Mouse (Mus musculus) lung, adult 2 months (tissue): ENCODE measurements around the gene Tgfbr3l. TPM values are rescaled to one million over a fixed set of nuclear protein-coding genes. Genes with fewer than 3 reads are reported as not detected.
A peak's percentile ranks its signal among the peaks of the same experiment; 100 is the strongest.

ENCODE experiments used
- DNase-seq: peaks from one replicate; pipeline ENCODE4 v3.0.0; 2022
- H3K4me1 ChIP-seq: fragments of 200-500 bp; 2 replicates; pipeline ENCODE4 v1.6.1; 2011; ENCODE audit warnings: low read length; ENCODE audit not compliant: control insufficient read depth, insufficient read depth
- H3K4me3 ChIP-seq: fragments of 200-500 bp; replicated peaks from 2 replicates; pipeline ENCODE3; 2011; ENCODE audit warnings: low read depth, mild to moderate bottlenecking, control low read depth, low read length; ENCODE audit errors: extremely low read depth
- CTCF ChIP-seq: fragments of 200-500 bp; IDR thresholded peaks from 2 replicates; pipeline ENCODE4 v1.5.1; 2011; ENCODE audit warnings: mild to moderate bottlenecking, low read length, control low read depth; ENCODE audit not compliant: insufficient read depth
- POLR2A ChIP-seq: fragments of 200-500 bp; IDR thresholded peaks from 2 replicates; pipeline ENCODE4 v1.6.1; 2011; ENCODE audit warnings: low read depth, mild to moderate bottlenecking, control low read depth, low read length, borderline replicate concordance; ENCODE audit errors: extremely low read depth
- WGBS: fragments of 180-500 bp; shearing (Covaris S2); methylation state at CpG from one replicate; pipeline ENCODE4 v1.1.7; 2018; 5-methylcytosine and 5-hydroxymethylcytosine counted together
- polyA plus RNA-seq: library from polyadenylated mRNA; depleted of rRNA; stranded (reverse); fragments of >200 nt; gene quantifications from 2 replicates; pipeline ENCODE4 v1.2.3, GENCODE M21; 2012

Tgfbr3l gene
- polyA plus RNA-seq, 1 experiment, result 56.3 TPM

DNA sequence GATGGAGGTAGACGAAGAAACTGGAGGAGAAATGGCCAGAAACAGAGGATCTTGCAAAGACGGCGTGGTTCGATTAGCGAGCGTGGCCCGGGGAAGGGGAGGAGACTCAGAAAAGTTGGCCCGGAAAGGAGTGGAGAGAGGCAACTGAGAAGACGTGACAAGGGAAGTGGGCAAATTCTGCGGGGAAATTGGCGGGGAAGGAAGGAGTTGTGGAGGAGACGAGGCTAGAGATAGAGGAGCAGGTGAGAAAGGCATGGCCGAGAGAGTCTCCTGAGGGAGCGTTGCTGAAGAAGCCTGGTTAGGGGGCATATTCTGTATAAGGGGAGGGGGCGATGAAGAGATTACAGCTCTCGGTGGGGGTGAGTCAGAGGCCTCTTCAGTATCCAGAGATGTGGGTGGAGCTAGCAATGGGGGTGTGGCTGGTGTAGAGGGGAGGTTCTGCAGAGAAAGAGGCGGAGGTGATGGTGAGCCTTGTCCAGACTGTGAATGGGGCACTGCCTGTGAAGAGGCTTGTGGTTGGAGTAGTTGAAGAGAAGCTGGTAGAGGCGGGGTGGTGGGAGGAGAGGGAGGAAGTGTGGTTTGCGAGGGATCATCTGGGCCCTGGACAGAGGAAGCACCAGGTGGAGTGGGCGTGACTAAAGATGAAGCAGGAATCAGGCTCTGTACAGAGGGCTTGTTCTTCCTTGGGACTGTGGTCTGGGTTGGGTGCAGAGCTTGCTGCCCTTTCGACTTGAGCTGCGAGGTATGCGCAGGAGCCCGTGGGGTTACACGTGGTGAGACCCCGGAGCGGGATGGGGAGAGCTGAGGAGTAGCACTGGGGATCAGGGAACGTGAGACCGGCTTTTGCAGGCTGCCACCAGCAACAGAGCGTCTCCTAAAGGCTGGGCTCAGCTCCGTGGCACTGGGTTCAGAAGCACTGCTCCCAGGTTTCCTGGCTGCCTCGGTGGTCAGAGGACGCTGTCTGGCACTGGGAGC, 33.7 kb upstream of the Tgfbr3l start:
- 6% methylated on average over 33 of the region's 33 CpGs for WGBS
- Histone ChIP-seq H3K4me1 (peaks cover 4% of the 10 kb centered on the region), H3K4me3 (peak overlapping the region; percentile 47)
- DNase-seq, result peak; percentile 75
- no peak for TF ChIP-seq CTCF
- no peak for TF ChIP-seq POLR2A

DNA sequence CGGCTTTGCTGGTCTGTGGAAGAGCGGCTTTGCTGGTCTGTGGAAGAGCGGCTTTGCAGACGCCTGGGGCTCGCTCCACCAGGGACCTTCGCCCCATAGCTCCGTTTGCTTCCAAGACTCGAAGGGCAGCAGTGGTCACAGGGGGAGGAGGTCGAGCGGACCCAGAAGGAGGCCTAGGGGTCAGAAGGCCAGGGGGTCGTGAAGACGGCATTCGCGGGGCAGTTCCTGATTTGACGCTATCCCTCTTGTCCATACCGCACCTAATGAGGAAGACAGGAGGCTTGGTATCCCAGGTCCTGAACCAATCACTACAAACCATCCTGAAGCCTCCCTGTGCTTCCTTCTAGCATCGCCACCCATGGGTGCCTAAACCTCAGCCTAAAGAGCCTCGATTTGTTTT, 31.7 kb upstream of the Tgfbr3l start:
- TF ChIP-seq POLR2A (no peak), CTCF (no peak)

DNA sequence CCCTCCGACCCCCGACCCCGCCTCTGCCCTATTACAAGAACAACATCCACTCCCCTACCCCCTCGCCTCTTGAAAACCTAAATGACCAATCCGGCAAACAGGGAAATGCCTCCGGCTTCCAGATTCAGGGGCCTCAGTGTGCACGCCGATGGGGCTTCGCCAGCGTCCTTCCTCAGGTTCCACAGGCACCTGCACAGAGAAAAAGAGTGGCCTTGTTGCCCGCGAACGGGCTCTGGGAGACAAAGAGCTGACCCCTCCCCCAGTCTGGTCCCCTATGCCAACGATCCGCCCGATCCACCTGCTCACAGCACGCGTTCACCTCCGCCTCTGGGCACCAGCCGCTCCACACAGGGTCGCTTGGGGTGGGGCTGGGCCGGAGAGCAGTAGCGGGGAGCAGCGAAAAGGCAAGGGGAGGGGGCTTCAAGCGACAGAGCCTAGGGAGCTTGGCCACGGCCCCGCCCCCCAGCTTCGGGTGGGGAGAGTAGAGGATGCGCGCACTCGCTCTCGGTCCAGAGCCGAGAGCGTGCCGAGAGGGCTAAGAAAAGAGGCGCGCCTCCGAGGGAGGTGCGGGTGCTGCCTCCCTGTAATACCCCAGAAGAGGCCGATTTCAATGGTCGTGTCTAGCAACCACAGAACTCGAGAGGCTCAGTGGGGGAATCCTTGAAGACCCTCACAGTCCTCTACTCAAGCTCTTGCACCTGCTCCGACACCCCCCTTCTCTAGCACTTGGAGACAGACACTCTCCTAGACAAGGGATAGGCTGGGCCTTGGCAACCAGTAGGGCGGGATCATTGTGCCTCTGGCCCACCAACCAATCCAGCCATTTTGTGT, 31.0 kb upstream of the Tgfbr3l start, which contains the start of gene Prr36:
Prr36 (minus strand) TSS at position 669 of the 831 bp plus-strand sequence.
- TF ChIP-seq POLR2A, result no peak
- no peak for TF ChIP-seq CTCF
- WGBS, result 3% methylated on average over 44 of the region's 44 CpGs
- peak within 1 kb of the TSS; percentile 46 for H3K4me3 ChIP-seq
- H3K4me1 ChIP-seq, result peaks cover 4% of the 10 kb centered on the region
- no peak for DNase-seq

More for the DNA sequence above, 31.7 kb upstream of the Tgfbr3l start:
- H3K4me1 ChIP-seq, result peaks cover 4% of the 10 kb centered on the region
- WGBS, result 19% methylated on average over 18 of the region's 18 CpGs
- DNase-seq, result no peak
- no peak overlapping the region for H3K4me3 ChIP-seq

DNA sequence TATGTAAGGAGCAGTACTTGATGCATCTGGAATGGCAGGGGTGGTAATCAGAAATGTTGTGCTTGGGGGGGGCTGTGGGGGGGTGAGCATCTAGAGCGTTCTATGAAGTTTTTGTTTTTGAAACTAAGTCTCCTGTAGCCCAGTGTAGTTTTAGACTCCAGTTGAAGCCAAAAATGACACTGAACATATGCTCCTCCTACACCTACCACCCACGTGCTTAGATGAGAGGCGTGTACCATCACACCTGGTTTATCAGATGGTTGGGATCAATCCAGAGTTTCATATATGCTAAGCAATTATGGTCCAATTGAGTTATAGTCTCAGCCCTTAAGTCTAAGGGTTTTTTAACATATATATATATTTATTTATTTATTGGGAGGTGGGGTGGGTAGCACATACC, 28.4 kb upstream of the Tgfbr3l start:
- WGBS, result 83% methylated on average over 3 of the region's 3 CpGs
- Histone ChIP-seq H3K4me1 (peaks cover 2% of the 10 kb centered on the region), H3K4me3 (no peak overlapping the region)
- DNase-seq, result no peak
- TF ChIP-seq CTCF (no peak), POLR2A (no peak)

GRCm38 (mm10) chr8:4222059-4222458, 26.0 kb upstream of the Tgfbr3l start:
- Histone ChIP-seq H3K4me3 (no peak overlapping the region), H3K4me1 (no peaks in the 10 kb centered on the region)
- TF ChIP-seq CTCF, result no peak
- no peak for TF ChIP-seq POLR2A
- no peak for DNase-seq

DNA sequence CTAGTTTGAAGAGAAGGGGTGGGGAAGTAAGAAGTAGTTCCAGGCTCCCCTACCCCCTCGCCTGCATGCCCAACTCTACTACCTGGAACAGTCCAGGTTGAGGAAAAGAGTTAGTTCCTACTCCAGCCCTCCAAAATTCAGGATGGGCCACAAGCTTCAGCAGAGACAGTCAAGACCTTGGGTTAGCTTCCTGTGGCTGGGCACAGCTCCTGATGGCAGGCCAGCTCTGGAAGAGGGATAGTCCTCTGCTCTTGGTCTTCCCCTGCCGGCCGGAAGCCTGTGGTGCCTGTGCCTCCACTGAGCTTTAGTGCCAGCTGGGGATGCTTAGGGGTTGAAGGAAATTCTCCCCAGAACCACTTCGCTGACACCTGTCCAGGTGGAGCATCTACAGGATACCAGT, 21.7 kb upstream of the Tgfbr3l start:
- no peak for DNase-seq
- Histone ChIP-seq H3K4me3 (peak overlapping the region; percentile 19), H3K4me1 (no peaks in the 10 kb centered on the region)
- WGBS, result 28% methylated on average over 4 of the region's 4 CpGs
- TF ChIP-seq POLR2A, result no peak
- no peak for TF ChIP-seq CTCF

- peak; percentile 48 for DNase-seq
- Histone ChIP-seq H3K4me3 (peak within 1 kb of the TSS; percentile 63), H3K4me1 (no peaks in the 10 kb centered on the region)
- WGBS, result 9% methylated on average over 33 of the region's 33 CpGs
- TF ChIP-seq POLR2A (no peak), CTCF (no peak)
These were observed 21.2 kb upstream of the Tgfbr3l start, which contains the start of gene Lrrc8e for GRCm38 (mm10) chr8:4226739-4227347. Gene Lrrc8e (plus strand): TSS chr8:4226827.

DNA sequence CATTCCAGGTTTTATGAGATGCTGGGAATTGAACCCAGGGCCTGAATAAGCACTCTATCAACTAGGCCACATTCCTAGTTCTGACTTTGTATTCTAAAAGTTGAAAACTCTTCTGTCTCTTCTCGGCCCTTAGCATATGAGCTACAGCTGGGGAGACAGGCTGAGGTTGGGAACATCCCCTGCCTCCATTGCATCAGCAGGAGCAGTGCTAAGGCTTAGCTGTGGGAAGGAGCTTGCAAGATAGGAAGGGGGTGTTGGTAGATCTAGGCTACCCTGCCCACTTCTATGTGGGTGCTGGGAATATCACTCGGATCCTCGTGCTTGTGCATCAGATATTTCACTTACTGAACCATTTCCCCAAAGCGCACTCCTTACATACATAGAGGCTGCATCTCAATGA, 20.1 kb upstream of the Tgfbr3l start:
- Histone ChIP-seq H3K4me1 (no peaks in the 10 kb centered on the region), H3K4me3 (no peak overlapping the region)
- TF ChIP-seq POLR2A (no peak), CTCF (no peak)
- 94% methylated on average over 4 of the region's 4 CpGs for WGBS
- DNase-seq, result no peak

GRCm38 (mm10) chr8:4229784-4230183, 18.2 kb upstream of the Tgfbr3l start:
- TF ChIP-seq CTCF, result no peak
- TF ChIP-seq POLR2A, result no peak
- DNase-seq, result no peak
- Histone ChIP-seq H3K4me1 (no peaks in the 10 kb centered on the region), H3K4me3 (no peak overlapping the region)
- 66% methylated on average over 5 of the region's 5 CpGs for WGBS
